Mouse (Mus musculus) spleen, adult 2 months (tissue): Measurements from ENCODE around the gene Itga9. TPM values are rescaled to one million over a fixed set of nuclear protein-coding genes. Genes with fewer than 3 reads are reported as not detected.

Experiments used
- DNase-seq, 2 experiments: peaks; one replicate each; pipeline versions ENCODE4 v3.0.0 to v3.0.0-alpha.2; 2012 to 2021; ENCODE audit warnings: low spot score in 2 of 2, low read depth in 1 of 2
- H3K27ac ChIP-seq: fragments of 200-500 bp; 2 replicates; pipeline ENCODE4 v1.5.1; 2012; ENCODE audit warnings: low read length, inconsistent platforms; ENCODE audit not compliant: insufficient read depth
- H3K27me3 ChIP-seq: fragments of 200-500 bp; 2 replicates; pipeline ENCODE4 v1.6.1; 2012; ENCODE audit warnings: mild to moderate bottlenecking, moderate library complexity, low read length, inconsistent platforms; ENCODE audit not compliant: control insufficient read depth, insufficient read depth
- H3K36me3 ChIP-seq: fragments of 200-500 bp; 2 replicates; pipeline ENCODE4 v1.6.1; 2012; ENCODE audit warnings: mild to moderate bottlenecking, low read length, inconsistent platforms; ENCODE audit not compliant: control insufficient read depth, insufficient read depth
- H3K4me1 ChIP-seq: fragments of 200-500 bp; 2 replicates; pipeline ENCODE4 v1.6.1; 2011; ENCODE audit warnings: inconsistent platforms; ENCODE audit not compliant: control insufficient read depth, insufficient read depth, insufficient read length
- H3K4me3 ChIP-seq: fragments of 200-500 bp; 2 replicates; pipeline ENCODE4 v1.5.1; 2011; ENCODE audit warnings: mild to moderate bottlenecking, inconsistent platforms; ENCODE audit not compliant: insufficient read depth, insufficient read length; ENCODE audit errors: extremely low read depth
- CTCF ChIP-seq: fragments of 200-500 bp; IDR thresholded peaks from 2 replicates; pipeline ENCODE4 v1.5.1; 2011; ENCODE audit warnings: mild to moderate bottlenecking, inconsistent platforms; ENCODE audit not compliant: insufficient read depth, insufficient read length, insufficient replicate concordance; ENCODE audit errors: extremely low read depth
- POLR2A ChIP-seq: fragments of 200-500 bp; IDR thresholded peaks from 2 replicates; pipeline ENCODE4 v1.6.1; 2011; ENCODE audit warnings: low read depth, low read length, inconsistent platforms
- whole genome bisulfite sequencing: fragments of 180-500 bp; shearing (Covaris S2); methylation state at CpG from one replicate; pipeline ENCODE4 v1.1.7; 2018; 5-methylcytosine and 5-hydroxymethylcytosine counted together
- polyA plus RNA-seq: library from polyadenylated mRNA; depleted of rRNA; stranded (reverse); fragments of >200 nt; gene quantifications from 2 replicates; pipeline ENCODE4 v1.2.3, GENCODE M21; 2012

Itga9 gene
- polyA plus RNA-seq, 1 experiment = 11.8 TPM

GRCm38 (mm10) chr9:118678759-118679158 lies 72.3 kb downstream of the Itga9 start:
- WGBS = 42% methylated on average over 10 of the region's 10 CpGs
- Histone ChIP-seq H3K4me1 (peaks cover 21% of the 10 kb centered on the region), H3K36me3 (no peaks in the 10 kb centered on the region), H3K27ac (no peak overlapping the region), H3K4me3 (no peak overlapping the region), H3K27me3 (no peaks in the 10 kb centered on the region)
- TF ChIP-seq POLR2A (no peak), CTCF (no peak)
- no peak for DNase-seq

- no peak overlapping the region for H3K4me3 ChIP-seq
- no peak for TF ChIP-seq CTCF
- no peak for TF ChIP-seq POLR2A
- WGBS = 89% methylated on average over 6 of the region's 6 CpGs
- H3K27ac ChIP-seq = no peak overlapping the region
- H3K27me3 ChIP-seq = no peaks in the 10 kb centered on the region
- no peak for DNase-seq
- H3K36me3 ChIP-seq = no peaks in the 10 kb centered on the region
- H3K4me1 ChIP-seq = peaks cover 7% of the 10 kb centered on the region; the same call in 1 of the 2 replicates
Measured at GRCm38 (mm10) chr9:118681506-118681905, 75.0 kb downstream of the Itga9 start.

GRCm38 (mm10) chr9:118682154-118682553 lies 75.7 kb downstream of the Itga9 start:
- DNase-seq = no peak
- H3K27me3 ChIP-seq = no peaks in the 10 kb centered on the region
- H3K36me3 ChIP-seq = no peaks in the 10 kb centered on the region
- peaks cover 7% of the 10 kb centered on the region; the same call in 1 of the 2 replicates for H3K4me1 ChIP-seq
- H3K4me3 ChIP-seq = no peak overlapping the region
- no peak overlapping the region for H3K27ac ChIP-seq
- TF ChIP-seq POLR2A (no peak), CTCF (no peak)
- WGBS = 79% methylated on average over 8 of the region's 8 CpGs

- peaks cover under 1% of the 10 kb centered on the region; the same call in 1 of the 2 replicates for H3K4me1 ChIP-seq
- no peak overlapping the region for H3K27ac ChIP-seq
- 82% methylated on average over 7 of the region's 7 CpGs for WGBS
- no peak overlapping the region for H3K4me3 ChIP-seq
- TF ChIP-seq CTCF (no peak), POLR2A (no peak)
- H3K36me3 ChIP-seq = no peaks in the 10 kb centered on the region
- no peak for DNase-seq
- no peaks in the 10 kb centered on the region for H3K27me3 ChIP-seq
Measured at GRCm38 (mm10) chr9:118683507-118683906, 77.0 kb downstream of the Itga9 start.

- no peak overlapping the region for H3K4me3 ChIP-seq
- no peaks in the 10 kb centered on the region; the same call in 1 of the 2 replicates for H3K4me1 ChIP-seq
- no peak overlapping the region for H3K27ac ChIP-seq
- DNase-seq = peak in 1 of 2 experiments; percentile 30
- no peaks in the 10 kb centered on the region for H3K36me3 ChIP-seq
- H3K27me3 ChIP-seq = no peaks in the 10 kb centered on the region
- WGBS = 71% methylated on average over 9 of the region's 9 CpGs
- TF ChIP-seq CTCF (peak; percentile 56; the same call in 1 of the 2 replicates), POLR2A (no peak)
Measured at GRCm38 (mm10) chr9:118684343-118684742, 77.9 kb downstream of the Itga9 start.

GRCm38 (mm10) chr9:118686166-118686961 lies 79.9 kb downstream of the Itga9 start:
- WGBS = 51% methylated on average over 9 of the region's 9 CpGs
- Histone ChIP-seq H3K4me3 (no peak overlapping the region), H3K4me1 (no peaks in the 10 kb centered on the region; the same call in 1 of the 2 replicates), H3K27me3 (no peaks in the 10 kb centered on the region), H3K27ac (no peak overlapping the region), H3K36me3 (no peaks in the 10 kb centered on the region)
- DNase-seq = no peak
- no peak for TF ChIP-seq CTCF
- TF ChIP-seq POLR2A = no peak

- H3K4me3 ChIP-seq = no peak overlapping the region
- TF ChIP-seq POLR2A (no peak), CTCF (no peak)
- 88% methylated on average over 4 of the region's 4 CpGs for WGBS
Measured at GRCm38 (mm10) chr9:118688248-118688647, 81.8 kb downstream of the Itga9 start.

More at GRCm38 (mm10) chr9:118688248-118688647, 81.8 kb downstream of the Itga9 start:
- no peaks in the 10 kb centered on the region for H3K27me3 ChIP-seq
- DNase-seq = no peak
- H3K36me3 ChIP-seq = no peaks in the 10 kb centered on the region
- no peak overlapping the region for H3K27ac ChIP-seq
- H3K4me1 ChIP-seq = no peaks in the 10 kb centered on the region; the same call in 1 of the 2 replicates
